Mouse (Mus musculus) midbrain, postnatal 0 days (tissue): Measurements from ENCODE around the gene Spice1. TPM values are rescaled to one million over a fixed set of nuclear protein-coding genes. Genes with fewer than 3 reads are reported as not detected.

ENCODE experiments used
- ATAC-seq: fragments of 200-750 bp; cut with Nextera tagmentation; 2 replicates; pipeline ENCODE4 v1.8.0; 2017; ENCODE audit warnings: moderate number of reproducible peaks, mild to moderate bottlenecking, moderate TSS enrichment, moderate library complexity; ENCODE audit not compliant: low FRiP score
- DNase-seq: peaks from one replicate; pipeline ENCODE4 v3.0.0-alpha.2; 2015; ENCODE audit warnings: low spot score
- H3K27ac ChIP-seq: fragments of 300-500 bp; sonication (generic); 2 replicates; pipeline ENCODE4 v1.5.1; 2014; ENCODE audit warnings: low read depth, mild to moderate bottlenecking, low read length, mixed read lengths
- H3K27me3 ChIP-seq: fragments of 300-500 bp; sonication (generic); 2 replicates; pipeline ENCODE4 v1.6.1; 2014; ENCODE audit warnings: low read length, control low read depth, mixed read lengths; ENCODE audit not compliant: insufficient read depth
- H3K36me3 ChIP-seq: fragments of 300-500 bp; sonication (generic); 2 replicates; pipeline ENCODE4 v1.6.1; 2014; ENCODE audit warnings: low read length, control low read depth, mixed read lengths; ENCODE audit not compliant: insufficient read depth
- H3K4me1 ChIP-seq: fragments of 300-500 bp; sonication (generic); 2 replicates; pipeline ENCODE4 v1.6.1; 2014; ENCODE audit warnings: mild to moderate bottlenecking, control low read depth, antibody characterized with exemption, low read length, mixed read lengths; ENCODE audit not compliant: insufficient read depth
- H3K4me2 ChIP-seq: fragments of 300-500 bp; sonication (generic); 2 replicates; pipeline ENCODE4 v1.6.1; 2014; ENCODE audit warnings: low read depth, mild to moderate bottlenecking, low read length, mixed read lengths; ENCODE audit not compliant: poor library complexity, severe bottlenecking
- H3K4me3 ChIP-seq: fragments of 300-500 bp; sonication (generic); 2 replicates; pipeline ENCODE4 v1.5.1; 2014; ENCODE audit warnings: low read depth, mild to moderate bottlenecking, low read length, moderate library complexity
- H3K9ac ChIP-seq: fragments of 300-500 bp; sonication (generic); replicated peaks from 2 replicates; pipeline ENCODE4 v1.6.1; 2014; ENCODE audit warnings: mild to moderate bottlenecking, low read length, moderate library complexity, mixed read lengths; ENCODE audit not compliant: poor library complexity, severe bottlenecking
- H3K9me3 ChIP-seq: fragments of 300-500 bp; sonication (generic); 2 replicates; pipeline ENCODE4 v1.6.1; 2016; ENCODE audit warnings: low read length, control low read depth
- CTCF ChIP-seq: IDR thresholded peaks from 2 replicates; pipeline ENCODE4 v1.5.1; 2016; ENCODE audit warnings: antibody characterized with exemption, mild to moderate bottlenecking
- WGBS: fragments of 180-500 bp; shearing (Covaris S2); extraction: QIAGEN DNeasy Blood & Tissue Kit; methylation state at CpG from one replicate; pipeline ENCODE4 v1.1.7; 2014; 5-methylcytosine and 5-hydroxymethylcytosine counted together
- polyA plus RNA-seq: library from polyadenylated mRNA; unstranded; fragments of >200 nt; fragmentation: Nextera tagmentation; extraction: Ambion mirVana; gene quantifications from 2 replicates; pipeline ENCODE4 v1.2.1, GENCODE M21; 2015
- total RNA-seq: library from RNA; depleted of rRNA; stranded (reverse); fragments of >200 nt; gene quantifications from 2 replicates; pipeline ENCODE4 v1.2.3, GENCODE M21; 2014; rRNA removed

Spice1 gene
- total and polyA plus RNA-seq, 2 experiments from 2014 or later: 10.9 to 14.0 TPM

DNA sequence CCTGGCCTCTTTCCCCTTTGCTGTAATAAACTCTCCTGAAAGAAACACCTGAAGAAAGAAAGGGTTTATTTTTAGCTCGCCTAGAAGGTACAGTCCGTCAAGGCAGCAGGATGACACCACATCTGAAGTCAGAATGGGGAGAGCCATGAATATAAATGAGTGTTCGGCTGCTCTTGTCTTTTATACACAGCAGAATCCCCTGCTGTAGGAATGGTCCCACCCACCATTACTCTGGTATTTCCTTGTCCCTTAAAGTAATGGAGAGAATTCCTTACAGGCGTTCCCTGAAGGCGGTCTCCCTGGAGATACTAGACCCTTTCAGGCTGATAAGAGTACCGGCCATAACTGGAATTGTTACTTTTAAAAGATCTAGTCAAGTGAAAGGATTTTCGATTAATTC is 83.1 kb downstream of the Spice1 start:
- peak overlapping the region; percentile 22 for H3K4me3 ChIP-seq
- peak; percentile 39 for DNase-seq
- H3K27me3 ChIP-seq: no peaks in the 10 kb centered on the region
- no peaks in the 10 kb centered on the region for H3K4me1 ChIP-seq
- 49% methylated on average over 7 of the region's 7 CpGs for WGBS
- H3K9me3 ChIP-seq: no peaks in the 10 kb centered on the region
- H3K36me3 ChIP-seq: no peaks in the 10 kb centered on the region
- H3K27ac ChIP-seq: no peak overlapping the region
- TF ChIP-seq CTCF: no peak
- peak overlapping the region; percentile 28; the same call in 1 of the 2 replicates for H3K4me2 ChIP-seq
- no peak overlapping the region for H3K9ac ChIP-seq
- peak; percentile 80 for ATAC-seq

- Histone ChIP-seq H3K27me3 (no peaks in the 10 kb centered on the region), H3K9ac (no peak overlapping the region), H3K36me3 (no peaks in the 10 kb centered on the region), H3K4me3 (no peak overlapping the region), H3K9me3 (no peaks in the 10 kb centered on the region), H3K27ac (no peak overlapping the region), H3K4me2 (no peak overlapping the region), H3K4me1 (no peaks in the 10 kb centered on the region)
- DNase-seq (no peak), ATAC-seq (no peak)
- TF ChIP-seq CTCF: no peak
- WGBS: 82% methylated on average over 7 of the region's 7 CpGs
Measured at GRCm38 (mm10) chr16:44434931-44435330, 88.0 kb downstream of the Spice1 start.

- peak; percentile 51 for TF ChIP-seq CTCF
- H3K4me2 ChIP-seq: no peak overlapping the region
- no peaks in the 10 kb centered on the region for H3K9me3 ChIP-seq
- no peaks in the 10 kb centered on the region for H3K4me1 ChIP-seq
- DNase-seq: no peak
- H3K36me3 ChIP-seq: no peaks in the 10 kb centered on the region
- H3K27ac ChIP-seq: no peak overlapping the region
- no peak overlapping the region for H3K9ac ChIP-seq
- no peak for ATAC-seq
- no peaks in the 10 kb centered on the region for H3K27me3 ChIP-seq
- WGBS: 65% methylated on average over 4 of the region's 4 CpGs
- no peak overlapping the region for H3K4me3 ChIP-seq
Measured at GRCm38 (mm10) chr16:44435481-44435880, 88.6 kb downstream of the Spice1 start.

Other genes starting within 250 kb of the Spice1 start
- gene Atp6v1a, start 207.4 kb upstream of the Spice1 start, total RNA-seq: 193 and 218 TPM in 2 replicates
- 194 and 204 TPM in 2 replicates for gene Atp6v1a, start 207.4 kb upstream of the Spice1 start, polyA plus RNA-seq
- gene Naa50, start 207.3 kb upstream of the Spice1 start, total RNA-seq: 15.3 and 22.1 TPM in 2 replicates
- 44.7 and 50.4 TPM in 2 replicates for gene Naa50, start 207.3 kb upstream of the Spice1 start, polyA plus RNA-seq
- gene Usf3, start 173.9 kb upstream of the Spice1 start, total RNA-seq: 12.0 and 14.1 TPM in 2 replicates
- gene Usf3, start 173.9 kb upstream of the Spice1 start, polyA plus RNA-seq: 1.4 and 1.5 TPM in 2 replicates
- 30.4 and 35.8 TPM in 2 replicates for gene Sidt1, start 13.9 kb upstream of the Spice1 start, total RNA-seq
- 18.6 and 19.7 TPM in 2 replicates for gene Sidt1, start 13.9 kb upstream of the Spice1 start, polyA plus RNA-seq
- gene Cfap44, start 47.7 kb downstream of the Spice1 start, total RNA-seq: 3.8 and 11.4 TPM in 2 replicates
- gene Cfap44, start 47.7 kb downstream of the Spice1 start, polyA plus RNA-seq: 3.0 and 3.7 TPM in 2 replicates
- gene Boc, start 211.8 kb downstream of the Spice1 start, total RNA-seq: 13.5 and 24.9 TPM in 2 replicates
- 2.7 and 3.9 TPM in 2 replicates for gene Boc, start 211.8 kb downstream of the Spice1 start, polyA plus RNA-seq